Mouse (Mus musculus) limb, embryonic 14.5 days (tissue): ENCODE measurements at regions not wholly inside any gene's neighbourhood (a gene's known extent, or its start where the extent isn't known, plus 50 kb on each side); places are given as distances from the start of the nearest gene placed in this dataset.

Experiments
- ATAC-seq: fragments of 200-750 bp; cut with Nextera tagmentation; 2 replicates; pipeline ENCODE4 v1.8.0; 2017; ENCODE audit warnings: low read depth, moderate number of reproducible peaks, moderate TSS enrichment; ENCODE audit not compliant: low FRiP score
- DNase-seq: peaks from one replicate; pipeline ENCODE4 v3.0.0-alpha.2; 2015; ENCODE audit warnings: low spot score
- H3K27ac ChIP-seq: fragments of 300-500 bp; sonication (generic); replicated peaks from 2 replicates; pipeline ENCODE4 v1.5.1; 2014; ENCODE audit warnings: low read depth, mild to moderate bottlenecking, low read length, moderate library complexity, mixed read lengths
- H3K27me3 ChIP-seq: fragments of 300-500 bp; sonication (generic); 2 replicates; pipeline ENCODE4 v1.6.1; 2014; ENCODE audit warnings: low read length, mixed read lengths; ENCODE audit not compliant: control insufficient read depth, insufficient read depth
- H3K36me3 ChIP-seq: fragments of 300-500 bp; sonication (generic); 2 replicates; pipeline ENCODE4 v1.6.1; 2014; ENCODE audit warnings: mild to moderate bottlenecking, low read length, moderate library complexity, mixed read lengths; ENCODE audit not compliant: control insufficient read depth, insufficient read depth
- H3K4me1 ChIP-seq: fragments of 300-500 bp; sonication (generic); 2 replicates; pipeline ENCODE4 v1.6.1; 2014; ENCODE audit warnings: antibody characterized with exemption, low read length, mixed read lengths; ENCODE audit not compliant: control insufficient read depth, insufficient read depth
- H3K4me2 ChIP-seq: fragments of 300-500 bp; sonication (generic); replicated peaks from 2 replicates; pipeline ENCODE4 v1.6.1; 2014; ENCODE audit warnings: low read depth, mild to moderate bottlenecking, low read length, moderate library complexity; ENCODE audit not compliant: severe bottlenecking
- H3K4me3 ChIP-seq: fragments of 300-500 bp; sonication (generic); replicated peaks from 2 replicates; pipeline ENCODE4 v1.5.1; 2014; ENCODE audit warnings: low read length
- H3K9ac ChIP-seq: fragments of 300-500 bp; sonication (generic); 2 replicates; pipeline ENCODE4 v1.6.1; 2014; ENCODE audit warnings: mild to moderate bottlenecking, low read depth, low read length, moderate library complexity; ENCODE audit not compliant: severe bottlenecking
- H3K9me3 ChIP-seq: fragments of 300-500 bp; sonication (generic); 2 replicates; pipeline ENCODE4 v1.6.1; 2016; ENCODE audit warnings: low read length; ENCODE audit not compliant: control insufficient read depth
- POLR2A ChIP-seq: fragments of 200-500 bp; IDR thresholded peaks from 2 replicates; pipeline ENCODE4 v1.8.0; 2012; ENCODE audit warnings: inconsistent platforms, mild to moderate bottlenecking, moderate library complexity, borderline replicate concordance; ENCODE audit not compliant: insufficient read depth, insufficient read length; ENCODE audit errors: extremely low read depth
- WGBS: fragments of 180-500 bp; shearing (Covaris S2); extraction: QIAGEN DNeasy Blood & Tissue Kit; methylation state at CpG from one replicate; pipeline ENCODE4 v1.1.7; 2014; 5-methylcytosine and 5-hydroxymethylcytosine counted together

DNA sequence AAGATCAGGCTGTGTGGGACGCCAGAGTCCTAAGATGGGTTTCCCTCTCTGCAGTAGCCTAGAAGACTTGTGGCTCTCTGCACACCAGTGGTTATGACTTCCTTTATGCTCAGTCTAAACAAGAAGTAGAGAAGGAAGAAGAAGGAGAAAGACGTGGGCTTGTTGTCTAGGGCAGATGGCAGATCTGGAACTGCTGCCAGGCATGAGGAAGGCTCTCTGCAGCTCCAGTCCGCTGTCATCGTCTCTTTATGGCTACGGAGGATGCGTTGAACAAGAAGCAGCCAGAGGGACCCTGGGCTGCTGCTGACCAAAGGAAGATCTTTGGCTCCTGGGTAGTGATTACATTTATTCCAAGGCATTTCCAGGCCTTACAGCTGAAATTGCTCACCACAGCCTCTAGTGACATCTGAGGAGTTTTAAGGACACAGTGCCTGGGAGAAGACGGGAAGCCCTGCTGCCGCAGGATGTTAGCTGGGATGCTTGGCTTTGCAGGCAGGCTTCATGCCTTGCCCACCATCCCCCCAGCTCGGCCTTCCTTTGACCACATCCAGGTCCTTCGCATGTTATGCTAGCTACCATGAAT is 229.6 kb upstream of the Dio3 start:
- TF ChIP-seq POLR2A, result no peak
- no peak overlapping the region for H3K4me2 ChIP-seq
- H3K4me1 ChIP-seq, result no peaks in the 10 kb centered on the region
- DNase-seq, result no peak
- no peaks in the 10 kb centered on the region for H3K36me3 ChIP-seq
- H3K4me3 ChIP-seq, result no peak overlapping the region
- no peaks in the 10 kb centered on the region for H3K27me3 ChIP-seq
- H3K9me3 ChIP-seq, result no peaks in the 10 kb centered on the region
- H3K9ac ChIP-seq, result no peak overlapping the region
- ATAC-seq, result no peak
- no peak overlapping the region for H3K27ac ChIP-seq
- 82% methylated on average over 10 of the region's 10 CpGs for WGBS

- Histone ChIP-seq H3K4me1 (no peaks in the 10 kb centered on the region), H3K4me2 (no peak overlapping the region), H3K27me3 (no peaks in the 10 kb centered on the region), H3K9ac (no peak overlapping the region), H3K9me3 (no peaks in the 10 kb centered on the region), H3K36me3 (no peaks in the 10 kb centered on the region), H3K4me3 (no peak overlapping the region), H3K27ac (no peak overlapping the region)
- no peak for TF ChIP-seq POLR2A
- DNase-seq (no peak), ATAC-seq (no peak)
- WGBS, result 74% methylated on average over 5 of the region's 5 CpGs
Measured at GRCm38 (mm10) chr12:110059321-110059720, 219.5 kb upstream of the Dio3 start.

DNA sequence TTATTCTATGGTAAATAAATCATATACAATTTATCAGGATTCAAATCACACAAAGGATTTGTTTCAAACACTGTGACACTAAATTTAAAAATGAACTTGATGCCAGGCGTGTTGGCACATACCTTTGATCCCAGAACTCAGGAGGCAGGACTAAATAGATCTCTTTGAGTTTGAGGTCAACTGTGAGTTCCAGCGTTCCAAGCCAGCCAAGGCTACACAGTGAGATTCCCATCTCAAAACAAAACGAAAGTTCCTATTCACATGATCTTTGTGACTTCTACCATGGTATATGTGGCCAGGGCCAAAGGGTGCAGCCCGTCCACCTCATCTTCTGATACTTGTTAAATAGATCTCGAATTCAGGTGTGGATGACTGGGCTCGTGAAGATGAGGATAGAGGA is 216.9 kb upstream of the Dio3 start:
- Histone ChIP-seq H3K27ac (no peak overlapping the region), H3K9me3 (no peaks in the 10 kb centered on the region), H3K36me3 (no peaks in the 10 kb centered on the region), H3K4me2 (no peak overlapping the region), H3K4me3 (no peak overlapping the region), H3K27me3 (no peaks in the 10 kb centered on the region), H3K9ac (no peak overlapping the region), H3K4me1 (no peaks in the 10 kb centered on the region)
- no peak for DNase-seq
- no peak for TF ChIP-seq POLR2A
- 88% methylated on average over 6 of the region's 6 CpGs for WGBS
- ATAC-seq, result no peak

- ATAC-seq (no peak), DNase-seq (no peak)
- 0 out of 2 replicates have a peak, but pooled peaks cover under 1% of the 10 kb centered on the region for H3K9me3 ChIP-seq
- no peak overlapping the region for H3K4me2 ChIP-seq
- no peaks in the 10 kb centered on the region for H3K36me3 ChIP-seq
- no peaks in the 10 kb centered on the region for H3K4me1 ChIP-seq
- WGBS, result 44% methylated on average over 8 of the region's 8 CpGs
- H3K4me3 ChIP-seq, result no peak overlapping the region
- H3K27me3 ChIP-seq, result no peaks in the 10 kb centered on the region
- TF ChIP-seq POLR2A, result no peak
- no peak overlapping the region for H3K9ac ChIP-seq
- H3K27ac ChIP-seq, result no peak overlapping the region
Measured at GRCm38 (mm10) chr12:110063013-110063412, 215.9 kb upstream of the Dio3 start.

GRCm38 (mm10) chr12:110066361-110066885 is 212.4 kb upstream of the Dio3 start:
- Histone ChIP-seq H3K9me3 (peaks cover 27% of the 10 kb centered on the region; the same call in 1 of the 2 replicates), H3K9ac (no peak overlapping the region), H3K36me3 (no peaks in the 10 kb centered on the region), H3K27me3 (no peaks in the 10 kb centered on the region), H3K4me1 (no peaks in the 10 kb centered on the region), H3K4me3 (no peak overlapping the region), H3K27ac (no peak overlapping the region), H3K4me2 (no peak overlapping the region)
- no peak for TF ChIP-seq POLR2A
- ATAC-seq (no peak), DNase-seq (no peak)
- WGBS, result 77% methylated on average over 4 of the region's 4 CpGs
